In the genomic region with DNA sequence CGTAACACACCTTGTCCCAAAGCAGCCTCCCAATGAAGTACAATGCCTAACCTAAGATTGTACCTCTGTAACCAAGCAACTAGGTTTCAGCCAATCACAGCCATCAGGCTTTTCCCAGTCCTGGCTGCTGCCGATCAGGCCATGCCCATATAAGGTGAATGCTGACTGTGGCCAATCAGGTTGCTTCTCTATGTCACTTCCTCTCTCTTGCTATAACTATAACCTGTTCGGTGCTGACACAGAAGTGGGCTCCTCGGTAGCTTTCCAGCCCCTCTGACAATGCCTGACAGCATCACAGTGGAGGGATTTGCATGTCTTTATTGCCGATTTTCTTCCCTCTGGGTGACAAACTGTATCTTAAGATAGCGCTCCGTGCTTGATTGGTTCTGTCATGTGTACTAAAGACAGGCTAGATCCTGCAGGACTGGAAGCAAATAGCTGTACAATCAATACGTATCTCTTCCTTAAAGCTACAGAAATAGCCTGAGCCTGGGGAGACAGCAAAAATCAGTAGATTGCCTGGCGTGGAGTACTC, we compare ENCODE assay signal across 8 mouse cellular contexts.
DNase-seq lines count a peak whose midpoint lies in the region; ATAC-seq lines count a peak whose summit lies in the region.

No protein-coding gene starts in this region.

- no peaks in the 10 kb centered on the region for H3K36me3 ChIP-seq in neural tube, embryonic 11.5 days (ENCODE audit: control insufficient read depth, insufficient read depth, low read length)
- H3K36me3 ChIP-seq in forebrain, embryonic 15.5 days: no peaks in the 10 kb centered on the region
- H3K36me3 ChIP-seq in stomach, embryonic 15.5 days: no peaks in the 10 kb centered on the region

- no peak overlapping the region for H3K4me3 ChIP-seq in neural tube, embryonic 11.5 days (ENCODE audit: low read depth, low read length)
- H3K4me3 ChIP-seq in forebrain, embryonic 15.5 days: peak overlapping the region; percentile 36
- peak overlapping the region; percentile 19; the same call in 1 of the 2 replicates for H3K4me3 ChIP-seq in stomach, embryonic 15.5 days (replicated peaks)

- H3K9ac ChIP-seq in neural tube, embryonic 11.5 days (ENCODE audit: low read length): no peak overlapping the region
- peak overlapping the region; percentile 43; the same call in 1 of the 2 replicates for H3K9ac ChIP-seq in forebrain, embryonic 15.5 days (replicated peaks)
- H3K9ac ChIP-seq in stomach, embryonic 15.5 days: no peak overlapping the region

- peak; percentile 60 for DNase-seq in neural tube, embryonic 11.5 days (ENCODE audit: low spot score)
- no peak for DNase-seq in neural tube, embryonic 10.5 days (ENCODE audit: extremely low spot score, low spot score)
- DNase-seq in layer of hippocampus, adult 9-10 months (ENCODE audit: low spot score): peak; percentile 74
- DNase-seq in spleen, adult 12 weeks (ENCODE audit: low spot score): no peak

- no peaks in the 10 kb centered on the region for H3K27me3 ChIP-seq in neural tube, embryonic 11.5 days (ENCODE audit: control insufficient read depth, insufficient read depth, low read length)
- no peaks in the 10 kb centered on the region for H3K27me3 ChIP-seq in forebrain, embryonic 15.5 days
- no peaks in the 10 kb centered on the region for H3K27me3 ChIP-seq in stomach, embryonic 15.5 days (replicated peaks)

- H3K4me2 ChIP-seq in neural tube, embryonic 11.5 days (ENCODE audit: low read depth): no peak overlapping the region
- H3K4me2 ChIP-seq in forebrain, embryonic 15.5 days (replicated peaks): peak overlapping the region; percentile 40
- H3K4me2 ChIP-seq in stomach, embryonic 15.5 days: 0 out of 2 replicates have a peak overlapping the region, but pooled peaks have one; percentile 24

- WGBS in neural tube, embryonic 11.5 days: 79% methylated on average over 9 of the region's 9 CpGs
- WGBS in forebrain, embryonic 15.5 days: 44% methylated on average over 9 of the region's 9 CpGs
- WGBS in stomach, embryonic 15.5 days: 55% methylated on average over 9 of the region's 9 CpGs

- H3K9me3 ChIP-seq in neural tube, embryonic 11.5 days (ENCODE audit: control insufficient read depth, low read length): no peaks in the 10 kb centered on the region
- H3K9me3 ChIP-seq in forebrain, embryonic 15.5 days: no peaks in the 10 kb centered on the region
- H3K9me3 ChIP-seq in stomach, embryonic 15.5 days: no peaks in the 10 kb centered on the region

- H3K27ac ChIP-seq in neural tube, embryonic 11.5 days (ENCODE audit: low read depth, low read length): 0 out of 2 replicates have a peak overlapping the region, but pooled peaks have one; percentile 24
- H3K27ac ChIP-seq in forebrain, embryonic 15.5 days (replicated peaks): peak overlapping the region; percentile 92
- 0 out of 2 replicates have a peak overlapping the region, but pooled peaks have one; percentile 37 for H3K27ac ChIP-seq in stomach, embryonic 15.5 days

- peak; percentile 94 for ATAC-seq in neural tube, embryonic 11.5 days (ENCODE audit: insufficient read depth, low FRiP score, low TSS enrichment)
- peak; percentile 99 for ATAC-seq in forebrain, embryonic 15.5 days (replicated peaks)
- ATAC-seq in hematopoietic stem cell, adult 5-6 weeks (replicated peaks in 1 of 2; ENCODE audit: insufficient read depth in 1 of 2, low FRiP score in 2 of 2, low TSS enrichment in 1 of 2, low read depth in 1 of 2, poor library complexity in 2 of 2, severe bottlenecking in 2 of 2): peak; percentile 27 to 66; a peak in 2 of 4 replicates
- ATAC-seq in megakaryocyte, adult 5-6 weeks (ENCODE audit: poor library complexity, severe bottlenecking): 0 out of 2 replicates have a peak, but pooled peaks have one; percentile 38
- ATAC-seq in stomach, embryonic 15.5 days (ENCODE audit: insufficient read depth, low FRiP score, low read depth): peak; percentile 84; the same call in 1 of the 2 replicates

- peaks cover 5% of the 10 kb centered on the region for H3K4me1 ChIP-seq in neural tube, embryonic 11.5 days (ENCODE audit: control insufficient read depth, insufficient read depth, low read length)
- H3K4me1 ChIP-seq in forebrain, embryonic 15.5 days: peaks cover 9% of the 10 kb centered on the region; the same call in 1 of the 2 replicates
- 0 out of 2 replicates have a peak, but pooled peaks cover 4% of the 10 kb centered on the region for H3K4me1 ChIP-seq in stomach, embryonic 15.5 days

Comparison
In these comparisons a context has a peak if more than half of its experiments do, and no peak if none do; other contexts are left out.
1. DNase-seq: peak in neural tube, embryonic 11.5 days (single experiment) and layer of hippocampus, adult 9-10 months (single experiment); none in neural tube, embryonic 10.5 days (single experiment) and spleen, adult 12 weeks (single experiment).
2. ATAC-seq: peak in every context shown above with its lines; median percentile 99 in forebrain, embryonic 15.5 days; 94 in neural tube, embryonic 11.5 days; 84 in stomach, embryonic 15.5 days; 46 in hematopoietic stem cell, adult 5-6 weeks; 38 in megakaryocyte, adult 5-6 weeks.
3. H3K27ac ChIP-seq: peak in every context shown above with its lines; median percentile 92 in forebrain, embryonic 15.5 days; 37 in stomach, embryonic 15.5 days; 24 in neural tube, embryonic 11.5 days.